Mouse (Mus musculus): ENCODE measurements around the gene Lmf1.

Lmf1 gene

DNA sequence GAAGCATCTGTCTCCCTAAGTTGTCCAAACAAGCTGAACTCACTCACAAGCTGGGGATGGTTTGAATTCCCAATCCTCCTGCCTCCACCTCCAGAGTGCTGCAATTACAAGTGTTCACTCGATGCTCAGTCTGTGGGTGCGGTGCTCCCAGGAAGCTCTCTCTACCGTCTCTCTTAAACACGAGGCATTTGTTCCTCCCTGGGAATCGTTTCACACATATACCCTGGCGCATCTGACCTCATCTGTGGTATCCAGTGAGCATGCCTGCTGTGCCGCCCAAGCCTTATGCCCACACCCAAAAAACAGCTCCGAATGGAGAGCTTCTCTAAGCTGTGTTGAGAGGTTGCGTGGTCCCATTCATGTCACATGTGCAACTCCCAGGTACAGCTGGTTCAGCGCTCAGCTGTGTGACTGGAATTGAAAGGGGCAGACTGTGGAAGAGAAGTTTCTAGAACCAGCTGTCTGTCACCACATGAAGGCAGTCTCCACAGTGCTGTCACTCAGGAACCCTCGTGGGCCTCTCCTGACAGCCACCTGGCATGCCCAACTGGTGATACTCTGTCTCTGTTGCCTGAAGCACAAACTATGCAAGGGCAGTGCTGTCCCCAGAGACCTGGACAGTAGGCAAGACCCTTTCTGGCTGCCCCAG is 29.4 kb downstream of the Lmf1 start:
- peak in 1 of 2 experiments; percentile 24 for DNase-seq

- DNase-seq: peak in 1 of 2 experiments; percentile 20
Observed at GRCm38 (mm10) chr17:25608821-25609505, 30.1 kb downstream of the Lmf1 start.

DNA sequence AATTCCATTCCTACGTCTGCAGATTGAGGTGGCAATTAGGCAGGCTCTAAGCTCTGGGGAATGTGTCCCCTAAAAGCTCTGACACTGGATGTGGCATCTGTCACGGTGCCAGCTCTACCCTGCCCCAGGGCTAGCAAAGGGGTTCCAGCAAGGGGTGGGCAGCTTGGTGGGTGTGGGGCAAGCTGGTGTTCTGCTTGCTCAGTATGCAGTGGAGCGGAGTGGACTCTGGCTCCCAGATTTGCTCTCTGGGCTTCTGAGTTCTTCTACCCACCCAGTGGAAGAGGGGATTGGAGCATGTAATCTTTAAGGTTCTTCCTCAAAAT is 30.6 kb downstream of the Lmf1 start:
- peak; percentile 47 to 53 for DNase-seq

GRCm38 (mm10) chr17:25610151-25610550 is 31.3 kb downstream of the Lmf1 start:
- peak; percentile 90 to 91 for DNase-seq

- DNase-seq: peak; percentile 51 to 63
Observed at GRCm38 (mm10) chr17:25612537-25612936, 33.7 kb downstream of the Lmf1 start.

GRCm38 (mm10) chr17:25613323-25613722 is 34.4 kb downstream of the Lmf1 start:
- no peak for DNase-seq

GRCm38 (mm10) chr17:25614723-25615510 is 36.0 kb downstream of the Lmf1 start:
- no peak for DNase-seq

GRCm38 (mm10) chr17:25618508-25619056 is 39.7 kb downstream of the Lmf1 start:
- peak; percentile 82 to 89 for DNase-seq

- DNase-seq: no peak
Observed at GRCm38 (mm10) chr17:25623441-25623840, 44.6 kb downstream of the Lmf1 start.

DNA sequence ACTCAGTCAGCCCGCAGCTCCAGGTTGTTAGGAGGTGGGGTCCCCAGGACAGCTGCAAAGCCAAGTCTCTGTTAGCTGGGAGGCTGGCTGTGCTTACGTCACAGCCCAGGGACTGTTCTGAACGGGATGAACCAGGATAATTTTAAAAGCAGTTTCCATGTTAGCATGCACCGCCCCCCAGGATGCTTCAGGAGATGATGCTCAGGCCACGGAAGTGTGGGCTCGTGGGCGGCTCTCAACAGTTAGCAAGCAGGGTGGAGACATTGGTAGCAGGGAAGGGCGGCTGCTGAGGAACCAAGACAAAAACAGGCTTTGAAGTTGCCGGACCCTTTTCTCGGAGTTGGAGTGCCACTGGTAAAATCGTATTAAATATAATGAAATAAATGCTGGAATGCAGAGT is 45.0 kb downstream of the Lmf1 start:
- DNase-seq: no peak

DNA sequence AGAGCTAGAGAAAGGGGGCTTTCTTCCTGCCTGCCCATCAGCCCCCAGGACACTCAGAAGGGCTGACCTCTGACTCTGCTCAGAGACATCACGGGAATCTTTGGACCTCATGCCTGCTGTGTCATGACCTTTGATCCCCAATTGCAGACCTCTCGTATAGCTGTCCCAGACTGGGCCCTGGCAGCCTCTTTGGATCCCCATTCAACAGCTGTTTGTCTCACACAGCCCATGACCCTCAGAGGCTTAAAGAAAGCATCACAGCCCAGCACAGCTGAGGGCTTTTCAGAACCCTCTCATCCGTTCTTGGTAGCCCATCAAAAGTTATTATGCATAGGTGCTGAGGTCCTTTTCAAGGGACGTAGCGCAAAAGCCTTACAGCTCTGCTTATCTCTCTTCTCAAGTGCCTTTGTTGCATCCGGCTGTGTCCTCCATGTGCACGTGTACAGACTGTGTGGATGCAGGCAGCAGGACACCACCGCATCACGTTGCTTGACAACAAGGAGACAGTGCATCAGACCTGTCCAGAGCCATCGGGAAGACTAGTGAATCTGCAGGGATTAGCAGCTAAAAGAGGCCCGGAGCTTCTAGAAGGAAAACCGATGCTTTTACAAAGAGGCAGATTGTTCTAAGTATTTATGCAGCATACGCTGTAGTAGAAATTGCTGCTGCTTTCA is 45.7 kb downstream of the Lmf1 start:
- DNase-seq: no peak

DNA sequence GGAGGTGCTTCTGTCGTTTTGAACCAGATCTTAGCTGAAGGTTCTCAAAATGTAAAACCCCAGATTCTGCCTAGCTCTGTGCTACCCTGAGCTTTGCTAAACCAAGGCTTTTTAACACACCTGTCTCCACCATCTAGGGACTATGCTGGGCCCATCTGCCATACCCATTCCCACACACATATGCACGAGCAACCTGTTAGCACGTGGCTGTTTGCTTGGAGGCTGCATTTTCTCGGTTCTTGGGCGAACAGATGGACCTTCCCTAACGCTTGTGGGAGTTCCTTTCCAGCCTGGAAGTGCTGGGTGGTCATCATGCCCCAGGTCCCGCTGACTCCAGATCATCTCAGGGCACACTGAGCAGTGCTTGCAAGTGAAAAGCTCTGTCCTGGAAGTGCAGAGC is 46.4 kb downstream of the Lmf1 start:
- DNase-seq: no peak

DNA sequence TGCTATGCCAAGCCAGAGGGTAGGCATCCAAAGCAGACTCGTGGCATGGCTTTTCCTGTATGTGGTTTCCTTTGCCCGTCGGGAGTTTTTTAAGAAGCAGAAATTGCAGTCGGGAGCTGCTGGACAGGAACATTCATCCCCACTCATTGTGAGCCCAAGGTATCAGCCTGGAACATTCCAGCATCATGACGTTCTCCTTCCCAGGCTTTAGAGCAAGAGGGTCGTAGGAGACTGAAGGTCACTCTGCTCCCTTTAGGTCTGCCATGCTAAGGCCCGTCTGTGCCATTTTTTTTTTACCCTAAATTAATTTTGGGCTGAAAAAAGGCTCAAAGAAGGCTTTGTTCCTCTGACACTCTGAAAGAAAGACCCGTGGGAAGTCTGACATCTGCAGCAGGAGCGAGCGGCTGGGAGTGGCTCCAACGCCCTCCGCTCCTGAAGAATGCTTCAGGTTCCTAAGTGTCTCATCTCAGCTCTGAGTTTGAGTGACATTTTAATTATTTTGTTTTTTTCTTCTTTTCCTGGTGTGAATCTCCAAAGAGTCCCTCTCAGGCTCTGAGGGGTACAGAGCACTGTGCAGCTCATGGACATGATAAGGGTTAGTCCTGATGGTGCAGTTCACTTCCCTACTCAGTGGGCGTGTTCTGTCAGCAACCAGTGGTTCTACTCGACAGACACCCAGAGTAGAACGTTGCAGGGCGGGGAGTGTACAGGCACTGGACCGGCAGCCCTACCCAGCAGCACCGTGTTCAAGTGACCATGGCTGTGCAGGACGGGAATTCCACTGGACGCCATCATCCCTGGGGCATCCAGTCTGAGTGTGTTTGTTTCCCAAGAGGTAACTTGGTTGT is 47.5 kb downstream of the Lmf1 start:
- DNase-seq: no peak

- DNase-seq: no peak
Observed at GRCm38 (mm10) chr17:25630313-25630712, 51.4 kb downstream of the Lmf1 start.

DNA sequence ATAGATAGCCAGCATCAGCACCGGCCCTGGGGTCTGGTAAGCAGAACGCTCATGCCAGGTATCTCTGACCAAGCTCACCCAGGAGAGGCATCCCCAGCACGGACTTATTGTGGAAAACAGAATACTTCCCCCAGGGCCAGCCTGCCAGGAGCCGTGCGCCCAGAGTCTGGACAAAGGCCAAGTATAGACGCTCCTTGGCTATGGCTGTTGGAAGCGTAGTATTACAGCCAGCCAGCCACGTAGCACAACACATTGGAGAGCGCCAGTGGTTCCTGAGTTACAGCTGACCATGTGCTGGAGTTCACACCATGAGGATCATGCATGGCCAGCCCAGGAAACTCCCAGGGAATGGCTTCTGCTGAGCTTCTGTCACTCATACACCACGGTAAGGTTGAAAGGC is 55.2 kb downstream of the Lmf1 start:
- peak; percentile 61 to 63 for DNase-seq

DNA sequence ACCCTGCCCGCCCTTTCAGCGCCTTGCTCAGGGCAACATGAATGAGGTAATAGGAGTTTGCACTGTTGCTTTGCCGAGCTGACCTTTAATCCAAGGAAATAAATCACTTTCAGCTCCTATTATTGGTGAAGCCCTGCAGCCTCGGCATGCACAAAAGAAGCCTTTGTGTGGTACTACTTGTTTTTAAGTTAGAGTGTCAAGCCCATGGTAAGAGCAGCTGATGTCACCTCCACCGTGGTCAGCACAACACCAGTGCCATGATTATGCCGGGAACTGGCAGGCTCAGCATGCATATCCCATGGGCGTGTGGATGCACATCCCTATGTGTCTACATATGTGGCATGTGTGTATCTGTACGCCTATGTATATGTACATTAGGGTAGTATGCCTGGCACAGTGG is 56.5 kb downstream of the Lmf1 start:
- no peak for DNase-seq

GRCm38 (mm10) chr17:25635806-25636205 is 56.9 kb downstream of the Lmf1 start:
- DNase-seq: no peak

GRCm38 (mm10) chr17:25637986-25638385 is 59.1 kb downstream of the Lmf1 start:
- DNase-seq: no peak

GRCm38 (mm10) chr17:25638442-25638841 is 59.6 kb downstream of the Lmf1 start:
- no peak for DNase-seq

- DNase-seq: no peak
Observed at GRCm38 (mm10) chr17:25640956-25641355, 62.1 kb downstream of the Lmf1 start.

GRCm38 (mm10) chr17:25642032-25642431 is 63.1 kb downstream of the Lmf1 start:
- no peak for DNase-seq

Data from cerebellum, postnatal 10 days (tissue).